Mouse (Mus musculus): ENCODE data around the gene Greb1. TPM values are rescaled to one million over a fixed set of nuclear protein-coding genes. Genes with fewer than 3 reads are reported as not detected.
A peak's percentile ranks its signal among the peaks of the same experiment; 100 is the strongest.

Gene Greb1
- polyA plus RNA-seq, 1 experiment = 3.1 TPM

DNA sequence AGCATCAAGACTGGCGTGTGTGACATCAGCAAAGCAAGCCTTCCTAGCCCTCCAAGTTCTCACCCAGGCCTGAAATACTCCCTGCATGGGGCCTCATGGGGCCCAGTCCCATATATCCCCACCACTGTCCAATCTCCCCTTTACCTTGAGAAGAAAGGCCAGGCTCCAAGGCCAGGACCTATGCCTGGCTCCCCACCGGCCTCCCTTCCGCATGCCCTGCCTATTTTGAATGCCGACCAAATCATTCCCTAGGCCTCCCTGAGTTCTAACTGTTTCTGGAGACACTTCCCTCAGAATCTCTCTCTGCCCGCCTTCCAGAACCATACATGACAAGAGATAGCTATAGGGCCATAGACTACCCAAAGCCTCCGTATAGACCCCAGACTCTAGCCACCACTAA lies 49.1 kb downstream of the Greb1 start:
- Histone ChIP-seq H3K27me3 (ENCODE audit: control insufficient read depth, insufficient read depth, low read length) (no peaks in the 10 kb centered on the region), H3K27ac (ENCODE audit: control insufficient read depth, insufficient read depth, low read depth, low read length) (no peak overlapping the region), H3K4me1 (ENCODE audit: control insufficient read depth, insufficient read depth, low read length) (no peaks in the 10 kb centered on the region), H3K36me3 (ENCODE audit: control insufficient read depth, insufficient read depth, low read length) (no peaks in the 10 kb centered on the region), H3K4me3 (ENCODE audit: control insufficient read depth, low read depth, low read length) (no peak overlapping the region)
- TF ChIP-seq CTCF (IDR thresholded peaks at IDR 0.05; ENCODE audit: control insufficient read depth, insufficient read depth, insufficient replicate concordance, low read depth, low read length) (no peak), POLR2A (IDR thresholded peaks at IDR 0.05; ENCODE audit: control insufficient read depth, low read depth, low read length) (no peak)

DNA sequence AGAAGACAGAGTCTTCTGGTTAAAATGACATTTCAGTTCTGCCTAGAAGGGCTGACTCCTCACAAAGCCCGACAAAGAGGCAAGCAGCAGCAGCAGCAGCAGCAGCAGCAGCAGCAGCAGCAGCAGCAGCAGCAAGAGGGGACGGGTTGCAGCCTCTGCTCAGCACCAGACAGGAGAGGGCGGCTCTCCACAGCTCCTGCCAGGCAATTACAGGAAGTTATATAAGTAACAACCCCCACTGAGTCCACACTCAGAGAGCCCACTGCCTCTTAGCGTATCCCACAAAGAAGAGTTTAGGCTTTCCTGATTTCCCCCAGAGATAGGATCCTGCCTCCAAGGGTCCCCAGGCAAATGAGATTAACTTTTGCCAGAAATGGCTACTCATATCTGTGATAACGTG lies 60.6 kb downstream of the Greb1 start:
- Histone ChIP-seq H3K4me1 (ENCODE audit: control insufficient read depth, insufficient read depth, low read length) (no peaks in the 10 kb centered on the region), H3K36me3 (ENCODE audit: control insufficient read depth, insufficient read depth, low read length) (no peaks in the 10 kb centered on the region), H3K27me3 (ENCODE audit: control insufficient read depth, insufficient read depth, low read length) (no peaks in the 10 kb centered on the region), H3K4me3 (ENCODE audit: control insufficient read depth, low read depth, low read length) (no peak overlapping the region), H3K27ac (ENCODE audit: control insufficient read depth, insufficient read depth, low read depth, low read length) (no peak overlapping the region)
- TF ChIP-seq POLR2A (IDR thresholded peaks at IDR 0.05; ENCODE audit: control insufficient read depth, low read depth, low read length) (no peak), CTCF (IDR thresholded peaks at IDR 0.05; ENCODE audit: control insufficient read depth, insufficient read depth, insufficient replicate concordance, low read depth, low read length) (no peak)

DNA sequence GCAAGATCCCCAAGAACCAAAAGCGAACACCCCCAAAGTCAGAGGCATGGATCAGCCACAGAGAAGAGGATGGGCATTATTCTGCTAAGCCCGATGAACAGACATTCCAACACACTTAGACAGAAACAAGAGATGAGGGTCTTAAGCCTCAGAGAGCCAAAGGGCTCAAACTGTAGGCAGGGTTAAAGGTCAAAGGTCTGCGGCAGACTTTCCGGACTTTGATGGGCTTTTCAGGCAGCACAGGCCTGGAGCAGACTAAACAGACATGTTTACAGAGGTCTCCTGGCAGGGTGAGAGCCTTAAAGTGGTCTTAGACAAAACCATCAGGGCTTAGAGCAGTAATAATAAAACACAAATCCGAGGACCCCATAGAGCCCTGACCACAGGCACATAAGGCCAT lies 63.4 kb downstream of the Greb1 start:
- Histone ChIP-seq H3K4me3 (ENCODE audit: control insufficient read depth, low read depth, low read length) (no peak overlapping the region), H3K27ac (ENCODE audit: control insufficient read depth, insufficient read depth, low read depth, low read length) (no peak overlapping the region), H3K36me3 (ENCODE audit: control insufficient read depth, insufficient read depth, low read length) (no peaks in the 10 kb centered on the region), H3K4me1 (ENCODE audit: control insufficient read depth, insufficient read depth, low read length) (no peaks in the 10 kb centered on the region), H3K27me3 (ENCODE audit: control insufficient read depth, insufficient read depth, low read length) (no peaks in the 10 kb centered on the region)
- TF ChIP-seq POLR2A (IDR thresholded peaks at IDR 0.05; ENCODE audit: control insufficient read depth, low read depth, low read length) (no peak), CTCF (IDR thresholded peaks at IDR 0.05; ENCODE audit: control insufficient read depth, insufficient read depth, insufficient replicate concordance, low read depth, low read length) (no peak)

DNA sequence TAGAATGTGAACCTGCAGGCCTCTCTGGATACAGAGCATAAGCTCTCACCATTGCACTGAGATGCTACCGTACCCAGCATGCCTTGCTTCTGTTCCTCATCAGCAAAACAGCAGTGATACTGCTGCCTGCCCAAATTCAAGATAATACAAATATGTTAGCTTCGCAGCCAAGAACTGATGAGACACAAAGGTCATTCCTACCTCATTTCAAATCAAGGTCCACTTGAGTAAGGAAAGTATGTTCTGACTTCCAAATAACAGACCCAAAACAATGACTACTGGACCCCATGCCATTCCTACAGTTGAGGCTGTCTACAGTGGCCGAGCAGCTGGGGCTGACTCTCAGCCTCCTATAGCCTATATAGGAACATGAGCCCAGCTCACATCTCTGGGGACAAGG lies 66.0 kb downstream of the Greb1 start:
- no peaks in the 10 kb centered on the region for H3K36me3 ChIP-seq (ENCODE audit: control insufficient read depth, insufficient read depth, low read length)
- no peak for TF ChIP-seq POLR2A (IDR thresholded peaks at IDR 0.05; ENCODE audit: control insufficient read depth, low read depth, low read length)
- TF ChIP-seq CTCF (IDR thresholded peaks at IDR 0.05; ENCODE audit: control insufficient read depth, insufficient read depth, insufficient replicate concordance, low read depth, low read length) = no peak
- no peaks in the 10 kb centered on the region for H3K4me1 ChIP-seq (ENCODE audit: control insufficient read depth, insufficient read depth, low read length)
- H3K27ac ChIP-seq (ENCODE audit: control insufficient read depth, insufficient read depth, low read depth, low read length) = no peak overlapping the region
- H3K27me3 ChIP-seq (ENCODE audit: control insufficient read depth, insufficient read depth, low read length) = no peaks in the 10 kb centered on the region
- H3K4me3 ChIP-seq (ENCODE audit: control insufficient read depth, low read depth, low read length) = no peak overlapping the region

DNA sequence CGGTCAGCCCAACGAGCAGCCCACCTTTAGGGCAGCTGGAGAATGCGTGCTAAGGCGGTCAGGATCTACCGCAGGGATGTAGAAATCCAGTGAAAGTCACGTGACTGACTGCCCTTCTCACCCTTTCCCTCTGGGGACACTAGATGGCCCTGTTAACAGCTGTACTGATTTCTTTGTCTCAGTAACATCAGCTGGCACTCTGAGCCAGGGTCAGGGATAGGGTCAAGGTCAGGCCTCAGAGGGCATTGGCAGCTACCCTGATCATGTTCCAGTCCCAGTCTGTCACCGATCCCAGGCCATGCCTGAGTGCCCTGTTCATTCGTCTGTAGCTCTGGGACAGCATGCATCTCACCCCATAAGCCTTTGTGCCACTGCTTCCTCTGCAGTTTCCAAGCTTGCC lies 66.7 kb downstream of the Greb1 start:
- H3K4me3 ChIP-seq (ENCODE audit: control insufficient read depth, low read depth, low read length) = no peak overlapping the region
- no peak overlapping the region for H3K27ac ChIP-seq (ENCODE audit: control insufficient read depth, insufficient read depth, low read depth, low read length)
- H3K27me3 ChIP-seq (ENCODE audit: control insufficient read depth, insufficient read depth, low read length) = no peaks in the 10 kb centered on the region
- no peaks in the 10 kb centered on the region for H3K4me1 ChIP-seq (ENCODE audit: control insufficient read depth, insufficient read depth, low read length)
- no peaks in the 10 kb centered on the region for H3K36me3 ChIP-seq (ENCODE audit: control insufficient read depth, insufficient read depth, low read length)
- TF ChIP-seq CTCF (IDR thresholded peaks at IDR 0.05; ENCODE audit: control insufficient read depth, insufficient read depth, insufficient replicate concordance, low read depth, low read length) (0 out of 2 replicates have a peak, but pooled peaks have one; percentile 12), POLR2A (IDR thresholded peaks at IDR 0.05; ENCODE audit: control insufficient read depth, low read depth, low read length) (no peak)

DNA sequence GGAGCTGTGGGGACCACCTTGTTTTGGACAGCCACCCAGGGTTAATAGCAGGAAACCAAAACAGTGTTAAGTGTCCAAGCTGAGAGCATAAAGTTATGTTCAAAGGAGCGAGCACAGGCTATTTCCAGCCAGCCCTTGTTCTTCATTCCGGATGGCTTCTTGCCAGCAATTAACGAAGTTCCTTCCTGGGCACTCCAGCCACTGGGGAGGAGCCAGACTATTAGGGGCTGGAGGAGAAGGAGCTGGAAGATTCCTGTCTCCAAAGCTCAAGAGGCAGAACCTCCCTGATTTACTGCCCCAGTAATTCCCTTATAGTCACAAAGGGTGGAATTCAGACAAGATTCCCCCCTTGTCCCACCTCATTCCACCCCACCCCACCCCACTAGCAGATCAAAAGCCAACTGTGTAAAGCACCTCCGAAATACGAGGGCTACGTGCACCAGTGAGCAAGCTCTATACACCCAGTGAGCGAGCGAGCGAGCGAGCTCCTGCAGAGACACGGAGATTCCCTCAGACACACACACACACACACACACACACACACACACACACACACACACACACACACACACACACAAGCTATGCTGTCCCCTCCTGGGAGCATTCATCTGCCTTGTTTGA lies 69.5 kb downstream of the Greb1 start:
- Histone ChIP-seq H3K27ac (ENCODE audit: control insufficient read depth, insufficient read depth, low read depth, low read length) (no peak overlapping the region), H3K4me3 (ENCODE audit: control insufficient read depth, low read depth, low read length) (no peak overlapping the region), H3K27me3 (ENCODE audit: control insufficient read depth, insufficient read depth, low read length) (no peaks in the 10 kb centered on the region), H3K4me1 (ENCODE audit: control insufficient read depth, insufficient read depth, low read length) (no peaks in the 10 kb centered on the region), H3K36me3 (ENCODE audit: control insufficient read depth, insufficient read depth, low read length) (no peaks in the 10 kb centered on the region)
- TF ChIP-seq POLR2A (IDR thresholded peaks at IDR 0.05; ENCODE audit: control insufficient read depth, low read depth, low read length) = no peak
- no peak for TF ChIP-seq CTCF (IDR thresholded peaks at IDR 0.05; ENCODE audit: control insufficient read depth, insufficient read depth, insufficient replicate concordance, low read depth, low read length)

DNA sequence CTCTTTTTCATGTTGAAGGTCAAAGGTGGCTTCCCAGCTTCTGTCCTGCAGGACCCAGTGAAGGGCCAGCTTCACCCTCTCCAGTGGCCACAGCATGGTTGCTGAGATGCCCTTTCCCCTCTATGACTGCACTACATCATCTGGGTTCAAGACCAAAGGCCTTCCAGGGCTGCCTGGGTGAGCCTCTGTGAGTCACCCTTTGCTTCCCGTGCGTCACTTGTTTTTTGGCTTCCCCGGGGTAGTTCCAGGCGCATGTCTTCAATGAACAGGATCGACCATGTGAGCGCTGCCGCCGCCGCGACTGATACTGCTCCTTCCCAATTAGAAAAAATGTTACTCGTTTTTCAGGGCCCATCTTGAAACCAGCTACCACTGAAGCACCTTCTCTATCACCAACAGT lies 70.5 kb downstream of the Greb1 start:
- no peaks in the 10 kb centered on the region for H3K36me3 ChIP-seq (ENCODE audit: control insufficient read depth, insufficient read depth, low read length)
- no peaks in the 10 kb centered on the region for H3K4me1 ChIP-seq (ENCODE audit: control insufficient read depth, insufficient read depth, low read length)
- TF ChIP-seq CTCF (IDR thresholded peaks at IDR 0.05; ENCODE audit: control insufficient read depth, insufficient read depth, insufficient replicate concordance, low read depth, low read length) = no peak
- TF ChIP-seq POLR2A (IDR thresholded peaks at IDR 0.05; ENCODE audit: control insufficient read depth, low read depth, low read length) = no peak
- H3K27me3 ChIP-seq (ENCODE audit: control insufficient read depth, insufficient read depth, low read length) = no peaks in the 10 kb centered on the region
- H3K27ac ChIP-seq (ENCODE audit: control insufficient read depth, insufficient read depth, low read depth, low read length) = no peak overlapping the region
- H3K4me3 ChIP-seq (ENCODE audit: control insufficient read depth, low read depth, low read length) = no peak overlapping the region

DNA sequence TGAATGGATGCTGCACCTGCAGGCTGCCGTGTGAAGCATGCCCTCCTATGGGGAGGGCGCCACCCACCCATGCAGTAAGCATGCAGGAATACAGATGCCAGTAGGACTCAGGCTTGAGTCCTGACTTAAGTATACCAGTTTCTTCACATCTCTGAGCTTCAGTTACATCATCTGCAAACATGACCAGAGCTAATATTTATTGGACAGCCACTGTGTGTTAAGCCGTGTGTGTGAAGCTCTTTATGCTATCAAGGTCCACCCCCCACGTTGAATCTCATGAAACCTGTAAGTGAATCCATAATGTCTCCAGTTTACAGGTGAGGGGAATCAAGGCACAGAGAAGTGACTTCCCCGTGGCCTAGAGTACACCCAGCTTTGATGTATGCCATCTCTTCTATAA lies 72.5 kb downstream of the Greb1 start:
- Histone ChIP-seq H3K36me3 (ENCODE audit: control insufficient read depth, insufficient read depth, low read length) (no peaks in the 10 kb centered on the region), H3K27ac (ENCODE audit: control insufficient read depth, insufficient read depth, low read depth, low read length) (no peak overlapping the region), H3K4me1 (ENCODE audit: control insufficient read depth, insufficient read depth, low read length) (no peaks in the 10 kb centered on the region), H3K27me3 (ENCODE audit: control insufficient read depth, insufficient read depth, low read length) (no peaks in the 10 kb centered on the region), H3K4me3 (ENCODE audit: control insufficient read depth, low read depth, low read length) (no peak overlapping the region)
- TF ChIP-seq POLR2A (IDR thresholded peaks at IDR 0.05; ENCODE audit: control insufficient read depth, low read depth, low read length) (no peak), CTCF (IDR thresholded peaks at IDR 0.05; ENCODE audit: control insufficient read depth, insufficient read depth, insufficient replicate concordance, low read depth, low read length) (no peak)

Data from testis, adult 2 months (tissue).